Mouse (Mus musculus) adrenal gland, adult 8-10 months (tissue): Measurements from ENCODE around the gene Thbs2. TPM values are rescaled to one million over a fixed set of nuclear protein-coding genes. Genes with fewer than 3 reads are reported as not detected.
"Not testable (repeated sequence)": the region's sequence is repeated elsewhere in the genome, so short reads cannot be mapped to it uniquely, and the experiment has no call there.

Experiments used
- DNase-seq: peaks from one replicate; pipeline ENCODE4 v3.0.0; 2022
- total RNA-seq, 4 experiments: library from RNA; stranded (reverse); gene quantifications; 2 replicates each; pipeline ENCODE4 v1.2.4; 2022

The Thbs2 gene
- total RNA-seq, 4 experiments from 2014 or later: 3.5 to 5.4 (median 3.8) TPM

- DNase-seq: no peak
Observed at GRCm38 (mm10) chr17:14628901-14629300, 65.1 kb downstream of the Thbs2 start.

- no peak for DNase-seq
Observed at GRCm38 (mm10) chr17:14627828-14628338, 66.2 kb downstream of the Thbs2 start.

GRCm38 (mm10) chr17:14624433-14624832, 69.6 kb downstream of the Thbs2 start:
- no peak for DNase-seq

- DNase-seq: not testable (repeated sequence)
Observed at GRCm38 (mm10) chr17:14621006-14621405, 73.0 kb downstream of the Thbs2 start.

GRCm38 (mm10) chr17:14620037-14620436, 74.0 kb downstream of the Thbs2 start:
- no peak for DNase-seq

- no peak for DNase-seq
Observed at GRCm38 (mm10) chr17:14619038-14619437, 75.0 kb downstream of the Thbs2 start.

Other genes with a start within 250 kb of the Thbs2 start
- 1 to 10 TPM; 3.5 to 9.7 (median 6.9) TPM for gene Wdr27, start 248.9 kb upstream of the Thbs2 start, total RNA-seq
- 10 to 100 TPM; 24.5 to 49.4 (median 38.0) TPM for gene 1600012H06Rik, start 248.9 kb upstream of the Thbs2 start, total RNA-seq